Comparison of ENCODE assay signal across 24 mouse cellular contexts in genomic region chr6:5715101-5715618, GRCm38 (mm10). TPM values are rescaled to one million over a fixed set of nuclear protein-coding genes. Genes with fewer than 3 reads are reported as not detected.
DNase-seq lines count a peak whose midpoint lies in the region; ATAC-seq and TF ChIP-seq lines count a peak whose summit lies in the region.
"Had no signal": no experiment of that assay in that cellular context is flagged by ENCODE, and none has a peak within 500 bp of the region (broad histone marks: within the 10 kb centered on the region; RNA-seq: fewer than 3 reads in every experiment).

No protein-coding gene starts in this region.

- no peak for TF ChIP-seq POLR2A in brain, embryonic 14.5 days (IDR thresholded peaks at IDR 0.05; ENCODE audit: borderline replicate concordance, extremely low read depth, insufficient read depth, insufficient read length, poor library complexity, severe bottlenecking)

- H3K27ac ChIP-seq in forebrain, embryonic 14.5 days (ENCODE audit: low read depth, low read length): no peak overlapping the region; the same call in 1 of the 2 replicates
- no peak overlapping the region for H3K27ac ChIP-seq in forebrain, embryonic 11.5 days (ENCODE audit: low read depth, low read length)
- H3K27ac ChIP-seq in forebrain, postnatal 0 days (ENCODE audit: low read depth, low read length): peak overlapping the region; percentile 35; the same call in 1 of the 2 replicates
- H3K27ac ChIP-seq: embryonic facial prominence, embryonic 13.5 days; embryonic facial prominence, embryonic 15.5 days; gastrocnemius, adult 2 months had no signal

- WGBS in forebrain, embryonic 14.5 days: 69% methylated on average over 3 of the region's 3 CpGs
- 84% methylated on average over 3 of the region's 3 CpGs for WGBS in forebrain, embryonic 11.5 days
- WGBS in forebrain, postnatal 0 days: 48% methylated on average over 3 of the region's 3 CpGs

- no peak for TF ChIP-seq CTCF in brain, embryonic 14.5 days (IDR thresholded peaks at IDR 0.05; ENCODE audit: borderline replicate concordance, extremely low read depth, insufficient read depth, insufficient read length)
- no peak for TF ChIP-seq CTCF in forebrain, postnatal 0 days (IDR thresholded peaks at IDR 0.05; ENCODE audit: low read depth)

- no peaks in the 10 kb centered on the region for H3K9me3 ChIP-seq in forebrain, embryonic 14.5 days (replicated peaks; ENCODE audit: control insufficient read depth, low read length)
- no peaks in the 10 kb centered on the region for H3K9me3 ChIP-seq in forebrain, embryonic 11.5 days (ENCODE audit: control insufficient read depth, low read length)
- H3K9me3 ChIP-seq in forebrain, postnatal 0 days (ENCODE audit: low read length): no peaks in the 10 kb centered on the region
- H3K9me3 ChIP-seq: embryonic facial prominence, embryonic 13.5 days; embryonic facial prominence, embryonic 15.5 days had no signal

- no peaks in the 10 kb centered on the region for H3K27me3 ChIP-seq in forebrain, embryonic 14.5 days (replicated peaks; ENCODE audit: control insufficient read depth, insufficient read depth, low read length)
- no peaks in the 10 kb centered on the region for H3K27me3 ChIP-seq in forebrain, embryonic 11.5 days (ENCODE audit: control insufficient read depth, insufficient read depth, low read length)
- no peaks in the 10 kb centered on the region for H3K27me3 ChIP-seq in forebrain, postnatal 0 days (ENCODE audit: insufficient read depth, low read length)
- H3K27me3 ChIP-seq: embryonic facial prominence, embryonic 13.5 days; embryonic facial prominence, embryonic 15.5 days had no signal

- peak; percentile 46; the same call in 1 of the 2 replicates for ATAC-seq in forebrain, embryonic 14.5 days
- no peak for ATAC-seq in forebrain, embryonic 11.5 days (replicated peaks; ENCODE audit: low FRiP score)
- ATAC-seq in frontal cortex, adult (ENCODE audit: low TSS enrichment): peak; percentile 67
- peak; percentile 79 for ATAC-seq in forebrain, postnatal 0 days

- H3K36me3 ChIP-seq in forebrain, embryonic 14.5 days (ENCODE audit: control insufficient read depth, insufficient read depth, low read length): no peaks in the 10 kb centered on the region
- no peaks in the 10 kb centered on the region for H3K36me3 ChIP-seq in forebrain, embryonic 11.5 days (ENCODE audit: control insufficient read depth, insufficient read depth, low read length)
- no peaks in the 10 kb centered on the region for H3K36me3 ChIP-seq in forebrain, postnatal 0 days (ENCODE audit: insufficient read depth)
- H3K36me3 ChIP-seq: embryonic facial prominence, embryonic 13.5 days; embryonic facial prominence, embryonic 15.5 days had no signal

- H3K4me1 ChIP-seq in forebrain, embryonic 14.5 days (ENCODE audit: control insufficient read depth, insufficient read depth, low read length): no peaks in the 10 kb centered on the region
- H3K4me1 ChIP-seq in forebrain, embryonic 11.5 days (replicated peaks; ENCODE audit: control insufficient read depth, insufficient read depth, low read length): no peaks in the 10 kb centered on the region
- H3K4me1 ChIP-seq in forebrain, postnatal 0 days (ENCODE audit: insufficient read depth): no peaks in the 10 kb centered on the region
- H3K4me1 ChIP-seq: embryonic facial prominence, embryonic 15.5 days had no signal

- no peak overlapping the region for H3K4me3 ChIP-seq in forebrain, embryonic 14.5 days (ENCODE audit: low read depth, low read length)
- no peak overlapping the region for H3K4me3 ChIP-seq in forebrain, embryonic 11.5 days (ENCODE audit: low read depth, low read length)
- H3K4me3 ChIP-seq in forebrain, postnatal 0 days (ENCODE audit: low read depth, low read length): no peak overlapping the region
- H3K4me3 ChIP-seq: embryonic facial prominence, embryonic 13.5 days; embryonic facial prominence, embryonic 15.5 days; erythroblast, embryonic 14.5 days; gastrocnemius, adult 2 months had no signal

- peak; percentile 29 for DNase-seq in forebrain, embryonic 14.5 days (ENCODE audit: low spot score)
- no peak for DNase-seq in forebrain, embryonic 11.5 days (ENCODE audit: low spot score)
- no peak for DNase-seq in frontal cortex, postnatal 10 days (ENCODE audit: low spot score in 2 of 2)
- peak; percentile 41 for DNase-seq in brain, embryonic 14.5 days (ENCODE audit: low read depth)
- peak; percentile 39 for DNase-seq in forebrain, postnatal 0 days
- DNase-seq in adrenal gland, adult (ENCODE audit: inconsistent age in 2 of 2, low spot score in 1 of 2): no peak
- no peak for DNase-seq in adrenal gland, postnatal 36 days
- DNase-seq: adrenal gland, adult 8-10 months; adrenal gland, postnatal 14 days; cerebellum, adult 11 months; cerebellum, adult 18-20 months; cerebellum, adult 8-10 months; cerebellum, adult 9-11 months; cerebellum, postnatal 14 days; cerebellum, postnatal 36 days; embryo, embryonic 11 days; gastrocnemius, adult 2 months; gastrocnemius, postnatal 10 days had no signal

- H3K9ac ChIP-seq in forebrain, embryonic 14.5 days (ENCODE audit: low read length): no peak overlapping the region
- H3K9ac ChIP-seq in forebrain, embryonic 11.5 days (ENCODE audit: low read length): no peak overlapping the region
- no peak overlapping the region for H3K9ac ChIP-seq in forebrain, postnatal 0 days
- H3K9ac ChIP-seq: embryonic facial prominence, embryonic 13.5 days; embryonic facial prominence, embryonic 15.5 days had no signal

- H3K4me2 ChIP-seq in forebrain, embryonic 14.5 days (ENCODE audit: low read length): no peak overlapping the region
- no peak overlapping the region for H3K4me2 ChIP-seq in forebrain, embryonic 11.5 days (ENCODE audit: low read depth, low read length, severe bottlenecking)
- no peak overlapping the region for H3K4me2 ChIP-seq in forebrain, postnatal 0 days (ENCODE audit: low read depth)
- H3K4me2 ChIP-seq: embryonic facial prominence, embryonic 13.5 days; embryonic facial prominence, embryonic 15.5 days had no signal

RNA-seq across cellular contexts. Expression of gene Dync1i1, which starts 10.3 kb away (rescaled TPM):
- polyA plus RNA-seq in forebrain, embryonic 14.5 days (2014; fragmentation: Nextera tagmentation; extraction: Ambion mirVana): 56.0 and 92.9 TPM in 2 replicates
- polyA plus RNA-seq in forebrain, embryonic 11.5 days (2014; fragmentation: Nextera tagmentation; extraction: Ambion mirVana): 1.6 and 2.0 TPM in 2 replicates
- polyA plus RNA-seq in brain, embryonic 14.5 days (2012; rRNA removed): 19.3 and 35.9 TPM in 2 replicates
- 132 and 172 TPM in 2 replicates for total RNA-seq in forebrain, postnatal 0 days (2014; rRNA removed)
- 134 and 193 TPM in 2 replicates for polyA plus RNA-seq in forebrain, postnatal 0 days (2015; fragmentation: Nextera tagmentation; extraction: Ambion mirVana)
- 1 to 10 TPM; 1.1 to 1.8 TPM for total RNA-seq in adrenal gland, postnatal 36 days (2021)
- total RNA-seq: common myeloid progenitor, adult 5-6 weeks; MEL had no signal
- polyA plus RNA-seq: erythroblast, embryonic 14.5 days had no signal

Comparison
In these comparisons a context has a peak if more than half of its experiments do, and no peak if none do; other contexts are left out.
1. DNase-seq: peak in forebrain, embryonic 14.5 days (single experiment), brain, embryonic 14.5 days (single experiment) and forebrain, postnatal 0 days (single experiment); none in forebrain, embryonic 11.5 days (single experiment), frontal cortex, postnatal 10 days (0 of 2), adrenal gland, adult (0 of 2) and adrenal gland, postnatal 36 days (0 of 2).